13 mouse cellular contexts compared by ENCODE assay signal in the genomic region with DNA sequence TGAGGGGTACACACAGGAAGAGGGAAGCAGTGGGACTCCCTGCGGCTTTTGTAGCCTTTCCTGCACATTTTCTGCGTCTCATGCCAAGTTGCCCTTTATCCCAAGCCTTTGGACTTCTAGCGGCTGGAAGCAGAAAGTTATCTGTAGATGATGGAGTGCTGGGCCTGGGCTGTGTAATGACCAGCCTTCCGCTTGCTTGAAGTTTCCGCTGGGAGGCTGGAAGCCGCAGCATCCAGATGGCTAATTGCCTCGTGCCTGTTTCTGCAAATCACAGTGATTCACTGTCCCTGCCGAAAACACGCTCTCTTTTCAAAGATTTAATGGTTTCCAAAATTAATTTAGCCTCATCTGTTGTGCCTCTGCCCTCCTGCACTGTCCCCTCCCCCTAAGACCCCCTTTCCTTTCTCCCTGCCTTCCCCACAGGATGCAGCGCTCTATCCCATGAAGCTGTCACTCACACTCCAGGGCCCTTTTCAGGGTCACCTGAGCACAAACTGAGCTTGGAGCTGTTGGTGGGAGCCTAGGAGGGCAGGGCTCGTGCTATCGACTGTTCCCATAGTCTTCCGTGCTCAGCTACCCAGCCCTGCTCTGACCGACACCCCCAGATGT. TPM values are rescaled to one million over a fixed set of nuclear protein-coding genes. Genes with fewer than 3 reads are reported as not detected.
DNase-seq lines count a peak whose midpoint lies in the region; ATAC-seq and TF ChIP-seq lines count a peak whose summit lies in the region.
"Had no signal": no experiment of that assay in that cellular context is flagged by ENCODE, and none has a peak within 500 bp of the region (broad histone marks: within the 10 kb centered on the region; RNA-seq: fewer than 3 reads in every experiment).

No protein-coding gene starts in this region.

- H3K9me3 ChIP-seq in hindbrain, embryonic 14.5 days (ENCODE audit: control insufficient read depth, low read length) = no peaks in the 10 kb centered on the region
- H3K9me3 ChIP-seq in hindbrain, embryonic 10.5 days = no peaks in the 10 kb centered on the region; the same call in 1 of the 2 replicates
- H3K9me3 ChIP-seq in midbrain, postnatal 0 days (ENCODE audit: low read length) = no peaks in the 10 kb centered on the region
- no peaks in the 10 kb centered on the region for H3K9me3 ChIP-seq in midbrain, embryonic 14.5 days (ENCODE audit: control insufficient read depth, low read length)
- H3K9me3 ChIP-seq in forebrain, embryonic 16.5 days (ENCODE audit: control insufficient read depth, low read length) = peaks cover 3% of the 10 kb centered on the region; the same call in 1 of the 2 replicates
- H3K9me3 ChIP-seq in stomach, embryonic 15.5 days = no peaks in the 10 kb centered on the region
- H3K9me3 ChIP-seq: heart, embryonic 10.5 days had no signal

- H3K4me1 ChIP-seq in hindbrain, embryonic 14.5 days (replicated peaks; ENCODE audit: control insufficient read depth, insufficient read depth, low read length) = no peaks in the 10 kb centered on the region; the same call in 1 of the 2 replicates
- H3K4me1 ChIP-seq in hindbrain, embryonic 10.5 days (replicated peaks) = peaks cover 15% of the 10 kb centered on the region
- no peaks in the 10 kb centered on the region for H3K4me1 ChIP-seq in midbrain, postnatal 0 days (ENCODE audit: insufficient read depth, low read length)
- no peaks in the 10 kb centered on the region for H3K4me1 ChIP-seq in midbrain, embryonic 14.5 days (ENCODE audit: control insufficient read depth, insufficient read depth, low read length)
- H3K4me1 ChIP-seq in forebrain, embryonic 16.5 days (replicated peaks; ENCODE audit: control insufficient read depth, insufficient read depth, low read length) = no peaks in the 10 kb centered on the region; the same call in 1 of the 2 replicates
- 0 out of 2 replicates have a peak, but pooled peaks cover 3% of the 10 kb centered on the region for H3K4me1 ChIP-seq in stomach, embryonic 15.5 days

- intact Hi-C loops in heart, postnatal 14 days (cut with DNase I) = loop anchor here (10.0 kb wide), 2 partner anchors 545 to 605 kb away; a partner anchor contains a TSS

- no peak for DNase-seq in hindbrain, embryonic 14.5 days (ENCODE audit: low spot score)
- DNase-seq in hindbrain, embryonic 10.5 days (ENCODE audit: low spot score) = no peak
- DNase-seq in midbrain, postnatal 0 days (ENCODE audit: low spot score) = peak; percentile 17
- DNase-seq in midbrain, embryonic 14.5 days = no peak
- no peak for DNase-seq in heart, postnatal 14 days
- DNase-seq in cerebellum, postnatal 36 days = no peak
- DNase-seq: cerebellum, postnatal 25 days; lung, adult 2 months had no signal

- H3K4me3 ChIP-seq in hindbrain, embryonic 14.5 days (replicated peaks; ENCODE audit: low read length) = no peak overlapping the region
- H3K4me3 ChIP-seq in hindbrain, embryonic 10.5 days = no peak overlapping the region
- no peak overlapping the region for H3K4me3 ChIP-seq in midbrain, postnatal 0 days (ENCODE audit: low read depth, low read length)
- no peak overlapping the region for H3K4me3 ChIP-seq in midbrain, embryonic 14.5 days (replicated peaks; ENCODE audit: low read depth, low read length)
- no peak overlapping the region for H3K4me3 ChIP-seq in forebrain, embryonic 16.5 days (replicated peaks; ENCODE audit: low read length)
- H3K4me3 ChIP-seq in stomach, embryonic 15.5 days (replicated peaks) = no peak overlapping the region
- H3K4me3 ChIP-seq: heart, embryonic 10.5 days; midbrain, embryonic 10.5 days had no signal

- H3K9ac ChIP-seq in hindbrain, embryonic 14.5 days = 0 out of 2 replicates have a peak overlapping the region, but pooled peaks have one; percentile 20
- H3K9ac ChIP-seq in midbrain, postnatal 0 days (replicated peaks; ENCODE audit: low read length, poor library complexity, severe bottlenecking) = no peak overlapping the region
- H3K9ac ChIP-seq in midbrain, embryonic 14.5 days (replicated peaks; ENCODE audit: low read length) = no peak overlapping the region
- H3K9ac ChIP-seq in forebrain, embryonic 16.5 days (replicated peaks; ENCODE audit: low read depth, low read length) = no peak overlapping the region
- H3K9ac ChIP-seq in stomach, embryonic 15.5 days = no peak overlapping the region

- WGBS in hindbrain, embryonic 14.5 days = 70% methylated on average over 14 of the region's 14 CpGs
- WGBS in hindbrain, embryonic 10.5 days = 73% methylated on average over 14 of the region's 14 CpGs
- 75% methylated on average over 14 of the region's 14 CpGs for WGBS in midbrain, postnatal 0 days
- 83% methylated on average over 14 of the region's 14 CpGs for WGBS in midbrain, embryonic 14.5 days
- WGBS in forebrain, embryonic 16.5 days = 52% methylated on average over 14 of the region's 14 CpGs
- WGBS in stomach, embryonic 15.5 days = 66% methylated on average over 14 of the region's 14 CpGs

- H3K4me2 ChIP-seq in hindbrain, embryonic 14.5 days (replicated peaks) = no peak overlapping the region
- H3K4me2 ChIP-seq in midbrain, postnatal 0 days (ENCODE audit: low read depth, low read length, poor library complexity, severe bottlenecking) = no peak overlapping the region
- H3K4me2 ChIP-seq in midbrain, embryonic 14.5 days (ENCODE audit: low read length) = no peak overlapping the region
- H3K4me2 ChIP-seq in forebrain, embryonic 16.5 days (ENCODE audit: low read length) = no peak overlapping the region
- no peak overlapping the region for H3K4me2 ChIP-seq in stomach, embryonic 15.5 days

- no peak overlapping the region for H3K27ac ChIP-seq in hindbrain, embryonic 14.5 days
- H3K27ac ChIP-seq in hindbrain, embryonic 10.5 days = no peak overlapping the region
- no peak overlapping the region for H3K27ac ChIP-seq in midbrain, postnatal 0 days (ENCODE audit: low read depth, low read length)
- no peak overlapping the region for H3K27ac ChIP-seq in midbrain, embryonic 14.5 days (replicated peaks; ENCODE audit: low read depth, low read length)
- peak overlapping the region; percentile 26; the same call in 1 of the 2 replicates for H3K27ac ChIP-seq in forebrain, embryonic 16.5 days (ENCODE audit: low read length)
- H3K27ac ChIP-seq in stomach, embryonic 15.5 days = no peak overlapping the region
- H3K27ac ChIP-seq: heart, embryonic 10.5 days; midbrain, embryonic 10.5 days had no signal

- no peaks in the 10 kb centered on the region for H3K36me3 ChIP-seq in hindbrain, embryonic 14.5 days (replicated peaks; ENCODE audit: control insufficient read depth, insufficient read depth)
- no peaks in the 10 kb centered on the region for H3K36me3 ChIP-seq in hindbrain, embryonic 10.5 days
- no peaks in the 10 kb centered on the region for H3K36me3 ChIP-seq in midbrain, postnatal 0 days (ENCODE audit: insufficient read depth, low read length)
- H3K36me3 ChIP-seq in midbrain, embryonic 14.5 days (ENCODE audit: control insufficient read depth, insufficient read depth, low read length) = no peaks in the 10 kb centered on the region
- H3K36me3 ChIP-seq in forebrain, embryonic 16.5 days (ENCODE audit: control insufficient read depth, insufficient read depth) = no peaks in the 10 kb centered on the region
- H3K36me3 ChIP-seq in stomach, embryonic 15.5 days = no peaks in the 10 kb centered on the region
- H3K36me3 ChIP-seq: midbrain, embryonic 10.5 days had no signal

- no peaks in the 10 kb centered on the region for H3K27me3 ChIP-seq in hindbrain, embryonic 14.5 days (ENCODE audit: control insufficient read depth, insufficient read depth, low read length)
- no peaks in the 10 kb centered on the region for H3K27me3 ChIP-seq in hindbrain, embryonic 10.5 days (ENCODE audit: insufficient read depth, poor library complexity, severe bottlenecking)
- no peaks in the 10 kb centered on the region for H3K27me3 ChIP-seq in midbrain, postnatal 0 days (ENCODE audit: insufficient read depth, low read length)
- no peaks in the 10 kb centered on the region for H3K27me3 ChIP-seq in midbrain, embryonic 14.5 days (ENCODE audit: control insufficient read depth, insufficient read depth, low read length)
- H3K27me3 ChIP-seq in forebrain, embryonic 16.5 days (replicated peaks; ENCODE audit: control insufficient read depth, insufficient read depth, low read length) = no peaks in the 10 kb centered on the region
- no peaks in the 10 kb centered on the region for H3K27me3 ChIP-seq in stomach, embryonic 15.5 days (replicated peaks)

- no peak for TF ChIP-seq CTCF in midbrain, postnatal 0 days (IDR thresholded peaks at IDR 0.05)

- ATAC-seq in hindbrain, embryonic 14.5 days (ENCODE audit: low FRiP score) = no peak; the same call in 1 of the 2 replicates
- no peak for ATAC-seq in midbrain, postnatal 0 days (ENCODE audit: low FRiP score)
- no peak for ATAC-seq in midbrain, embryonic 14.5 days (ENCODE audit: low FRiP score, low TSS enrichment)
- ATAC-seq in forebrain, embryonic 16.5 days = peak; percentile 72
- peak; percentile 50; the same call in 1 of the 2 replicates for ATAC-seq in stomach, embryonic 15.5 days (ENCODE audit: insufficient read depth, low FRiP score, low read depth)
- ATAC-seq: CD4-positive, CD25-positive, alpha-beta regulatory T cell, adult 4 months had no signal

RNA-seq across cellular contexts. Expression of a gene that starts 6.9 kb away (rescaled TPM):
- 182 and 214 TPM in 2 replicates for polyA plus RNA-seq in hindbrain, embryonic 14.5 days (2014; fragmentation: Nextera tagmentation; extraction: Ambion mirVana)
- 240 and 250 TPM in 2 replicates for polyA plus RNA-seq in hindbrain, embryonic 10.5 days (2016; fragmentation: Nextera tagmentation; extraction: Ambion mirVana)
- 79.9 and 114 TPM in 2 replicates for total RNA-seq in midbrain, postnatal 0 days (2014; rRNA removed)
- polyA plus RNA-seq in midbrain, postnatal 0 days (2015; fragmentation: Nextera tagmentation; extraction: Ambion mirVana) = 283 and 291 TPM in 2 replicates
- 179 and 211 TPM in 2 replicates for polyA plus RNA-seq in midbrain, embryonic 14.5 days (2014; fragmentation: Nextera tagmentation; extraction: Ambion mirVana)
- polyA plus RNA-seq in forebrain, embryonic 16.5 days (2015; fragmentation: Nextera tagmentation; extraction: Ambion mirVana) = 196 and 213 TPM in 2 replicates
- 309 and 347 TPM in 2 replicates for polyA plus RNA-seq in stomach, embryonic 15.5 days (2015; fragmentation: Nextera tagmentation; extraction: Ambion mirVana)
- total RNA-seq in heart, postnatal 14 days (2021) = 100 to 1,000 TPM; 280 to 291 TPM

Comparison
In these comparisons a context has a peak if more than half of its experiments do, and no peak if none do; other contexts are left out.
1. ATAC-seq: peak in forebrain, embryonic 16.5 days (single experiment) and stomach, embryonic 15.5 days (single experiment); none in hindbrain, embryonic 14.5 days (single experiment), midbrain, postnatal 0 days (single experiment) and midbrain, embryonic 14.5 days (single experiment).